Mouse (Mus musculus) right cerebral cortex, adult 18-20 months (tissue): ENCODE measurements around the gene Mcoln2.

Experiments
- DNase-seq: peaks from one replicate; pipeline ENCODE4 v3.0.0; 2022; ENCODE audit warnings: mixed read lengths

The Mcoln2 gene

GRCm38 (mm10) chr3:146146131-146146530 lies 3.5 kb upstream of the Mcoln2 start:
- peak; percentile 5 for DNase-seq

GRCm38 (mm10) chr3:146150058-146150400 lies 396 bp downstream of the Mcoln2 start:
- DNase-seq, result no peak

GRCm38 (mm10) chr3:146150560-146150959 lies 927 bp downstream of the Mcoln2 start:
- DNase-seq, result no peak

GRCm38 (mm10) chr3:146151328-146151727 lies 1.7 kb downstream of the Mcoln2 start:
- no peak for DNase-seq

- DNase-seq, result no peak
Measured at GRCm38 (mm10) chr3:146151755-146152154, 2.1 kb downstream of the Mcoln2 start.

GRCm38 (mm10) chr3:146152348-146152747 lies 2.7 kb downstream of the Mcoln2 start:
- DNase-seq, result no peak

GRCm38 (mm10) chr3:146152913-146153312 lies 3.3 kb downstream of the Mcoln2 start:
- DNase-seq, result no peak

GRCm38 (mm10) chr3:146153862-146154611 lies 4.4 kb downstream of the Mcoln2 start:
- DNase-seq, result no peak

- DNase-seq, result no peak
Measured at GRCm38 (mm10) chr3:146155628-146156576, 6.3 kb downstream of the Mcoln2 start.

- no peak for DNase-seq
Measured at GRCm38 (mm10) chr3:146156811-146157210, 7.2 kb downstream of the Mcoln2 start.

GRCm38 (mm10) chr3:146158039-146158438 lies 8.4 kb downstream of the Mcoln2 start:
- DNase-seq, result no peak

GRCm38 (mm10) chr3:146159360-146159759 lies 9.7 kb downstream of the Mcoln2 start:
- no peak for DNase-seq

GRCm38 (mm10) chr3:146162197-146162596 lies 12.6 kb downstream of the Mcoln2 start:
- no peak for DNase-seq

- no peak for DNase-seq
Measured at GRCm38 (mm10) chr3:146169356-146169755, 19.7 kb downstream of the Mcoln2 start.

GRCm38 (mm10) chr3:146173030-146173429 lies 23.4 kb downstream of the Mcoln2 start:
- no peak for DNase-seq

- no peak for DNase-seq
Measured at GRCm38 (mm10) chr3:146174215-146174614, 24.6 kb downstream of the Mcoln2 start.

GRCm38 (mm10) chr3:146177295-146177694 lies 27.7 kb downstream of the Mcoln2 start:
- no peak for DNase-seq

GRCm38 (mm10) chr3:146177748-146178582 lies 28.3 kb downstream of the Mcoln2 start:
- DNase-seq, result peak; percentile 80

- DNase-seq, result no peak
Measured at GRCm38 (mm10) chr3:146180341-146180740, 30.7 kb downstream of the Mcoln2 start.

GRCm38 (mm10) chr3:146180986-146181385 lies 31.4 kb downstream of the Mcoln2 start:
- DNase-seq, result no peak

GRCm38 (mm10) chr3:146184992-146185657 lies 35.5 kb downstream of the Mcoln2 start:
- DNase-seq, result peak; percentile 63

- DNase-seq, result no peak
Measured at GRCm38 (mm10) chr3:146186033-146186432, 36.4 kb downstream of the Mcoln2 start.
